Mouse (Mus musculus) cortical plate, adult 2 months (tissue): ENCODE measurements around the gene Grin3b.

ENCODE experiments used
- CTCF ChIP-seq: fragments of 200-500 bp; IDR thresholded peaks from 2 replicates; pipeline ENCODE4 v1.5.1; 2011; ENCODE audit warnings: mild to moderate bottlenecking, control low read depth, low read length; ENCODE audit not compliant: insufficient read depth; ENCODE audit errors: extremely low read depth
- POLR2A ChIP-seq: fragments of 200-500 bp; IDR thresholded peaks from 2 replicates; pipeline ENCODE4 v1.6.1; 2011; ENCODE audit warnings: mild to moderate bottlenecking, low read length, control low read depth; ENCODE audit not compliant: insufficient read depth; ENCODE audit errors: extremely low read depth

GRCm38 (mm10) chr10:79936284-79936910 lies 34.1 kb upstream of the Grin3b start:
- no peak for TF ChIP-seq CTCF
- no peak for TF ChIP-seq POLR2A
